ENCODE assay signal across 11 mouse cellular contexts in genomic region chr13:111903931-111904330, GRCm38 (mm10).
"Had no signal": no experiment of that assay in that cellular context is flagged by ENCODE, and none has a peak within 500 bp of the region (broad histone marks: within the 10 kb centered on the region; RNA-seq: fewer than 3 reads in every experiment).

No protein-coding gene starts in this region.

- H3K4me3 ChIP-seq: limb, embryonic 13.5 days; lung, embryonic 15.5 days; megakaryocyte, embryonic 14.5 days; myocyte; neural tube, embryonic 15.5 days had no signal

- H3K27me3 ChIP-seq: lung, embryonic 15.5 days; neural tube, embryonic 15.5 days had no signal

- H3K4me2 ChIP-seq: lung, embryonic 15.5 days had no signal

- H3K36me3 ChIP-seq: limb, embryonic 13.5 days; lung, embryonic 15.5 days; neural tube, embryonic 15.5 days had no signal

- DNase-seq: kidney, adult 11 months; kidney, postnatal 14 days; left cerebral cortex, postnatal 4 days; lung, postnatal 14 days; thymus, postnatal 4 days had no signal

- H3K27ac ChIP-seq: limb, embryonic 13.5 days; lung, embryonic 15.5 days; macrophage had no signal

- H3K9me3 ChIP-seq: limb, embryonic 13.5 days; lung, embryonic 15.5 days; megakaryocyte, embryonic 14.5 days; neural tube, embryonic 15.5 days had no signal

- H3K9ac ChIP-seq: lung, embryonic 15.5 days; neural tube, embryonic 15.5 days had no signal
